Mouse (Mus musculus): ENCODE results near the gene Emd.
A peak's percentile ranks its signal among the peaks of the same experiment; 100 is the strongest.
"Not testable (repeated sequence)": the region's sequence is repeated elsewhere in the genome, so short reads cannot be mapped to it uniquely, and the experiment has no call there.

Gene Emd

GRCm38 (mm10) chrX:74254153-74254887, at the start of gene Emd:
Emd (plus strand) TSS chrX:74254687.
- peak; percentile 95 for DNase-seq (ENCODE audit: low spot score)

- no peak for DNase-seq (ENCODE audit: low spot score)
These were observed 36.0 kb upstream of the Emd start for GRCm38 (mm10) chrX:74218496-74218895.

- DNase-seq (ENCODE audit: low spot score) = no peak
These were observed 35.0 kb upstream of the Emd start for GRCm38 (mm10) chrX:74219449-74219848.

GRCm38 (mm10) chrX:74220099-74220498, 34.4 kb upstream of the Emd start:
- not testable (repeated sequence) for DNase-seq (ENCODE audit: low spot score)

GRCm38 (mm10) chrX:74230038-74230437, 24.4 kb upstream of the Emd start:
- no peak for DNase-seq (ENCODE audit: low spot score)

- DNase-seq (ENCODE audit: low spot score) = no peak
These were observed 21.3 kb upstream of the Emd start for GRCm38 (mm10) chrX:74233196-74233595.

- DNase-seq (ENCODE audit: low spot score) = no peak
These were observed 14.2 kb upstream of the Emd start for GRCm38 (mm10) chrX:74240332-74240731.

GRCm38 (mm10) chrX:74243396-74243795, 11.1 kb upstream of the Emd start:
- no peak for DNase-seq (ENCODE audit: low spot score)

- peak; percentile 87 for DNase-seq (ENCODE audit: low spot score)
These were observed 10.7 kb upstream of the Emd start for GRCm38 (mm10) chrX:74243807-74244206.

GRCm38 (mm10) chrX:74244614-74245083, 9.8 kb upstream of the Emd start:
- DNase-seq (ENCODE audit: low spot score) = peak; percentile 45

GRCm38 (mm10) chrX:74245107-74245506, 9.4 kb upstream of the Emd start:
- DNase-seq (ENCODE audit: low spot score) = no peak

- peak; percentile 48 for DNase-seq (ENCODE audit: low spot score)
These were observed 8.8 kb upstream of the Emd start for GRCm38 (mm10) chrX:74245687-74246086.

- DNase-seq (ENCODE audit: low spot score) = peak; percentile 80
These were observed 8.2 kb upstream of the Emd start for GRCm38 (mm10) chrX:74246213-74246681.

- DNase-seq (ENCODE audit: low spot score) = peak; percentile 11
These were observed 7.8 kb upstream of the Emd start for GRCm38 (mm10) chrX:74246693-74247092.

GRCm38 (mm10) chrX:74248651-74249050, 5.8 kb upstream of the Emd start:
- DNase-seq (ENCODE audit: low spot score) = peak; percentile 33

- peak; percentile 66 for DNase-seq (ENCODE audit: low spot score)
These were observed 4.9 kb upstream of the Emd start, which contains the start of gene Flna for GRCm38 (mm10) chrX:74249615-74250014. Flna (minus strand) TSS chrX:74249820.

- no peak for DNase-seq (ENCODE audit: low spot score)
These were observed 540 bp downstream of the Emd start for GRCm38 (mm10) chrX:74254888-74255565.

GRCm38 (mm10) chrX:74257746-74258145, 3.3 kb downstream of the Emd start:
- no peak for DNase-seq (ENCODE audit: low spot score)

- DNase-seq (ENCODE audit: low spot score) = peak; percentile 15
These were observed 15.2 kb downstream of the Emd start for GRCm38 (mm10) chrX:74269736-74270061.

GRCm38 (mm10) chrX:74270062-74270901, 15.8 kb downstream of the Emd start, which contains the start of gene Rpl10:
Rpl10 (plus strand) TSS chrX:74270812.
- peak; percentile 95 for DNase-seq (ENCODE audit: low spot score)

GRCm38 (mm10) chrX:74270902-74271551, 16.5 kb downstream of the Emd start:
- peak; percentile 14 for DNase-seq (ENCODE audit: low spot score)

All from T-cell, adult 2 months (primary cell).